Comparison of ENCODE assay signal across 24 mouse cellular contexts in genomic region chr5:53359887-53360286, GRCm38 (mm10).
"Had no signal": no experiment of that assay in that cellular context is flagged by ENCODE, and none has a peak within 500 bp of the region (broad histone marks: within the 10 kb centered on the region; RNA-seq: fewer than 3 reads in every experiment).

No protein-coding gene starts in this region.

- H3K4me2 ChIP-seq: heart, embryonic 12.5 days; hindbrain, embryonic 12.5 days; hindbrain, embryonic 14.5 days; limb, embryonic 13.5 days; limb, embryonic 15.5 days; liver, embryonic 12.5 days had no signal

- H3K27ac ChIP-seq: heart, adult 2 months; hindbrain, embryonic 10.5 days; hindbrain, embryonic 12.5 days; hindbrain, embryonic 14.5 days; kidney, postnatal 0 days; limb, embryonic 13.5 days; limb, embryonic 15.5 days; liver, embryonic 12.5 days; liver, embryonic 14.5 days had no signal

- H3K27me3 ChIP-seq: hindbrain, embryonic 12.5 days; limb, embryonic 15.5 days; liver, embryonic 12.5 days had no signal

- H3K9me3 ChIP-seq: heart, embryonic 12.5 days; hindbrain, embryonic 10.5 days; hindbrain, embryonic 12.5 days; limb, embryonic 13.5 days; limb, embryonic 15.5 days; liver, embryonic 12.5 days had no signal

- H3K9ac ChIP-seq: heart, embryonic 12.5 days; hindbrain, embryonic 12.5 days; hindbrain, embryonic 14.5 days; limb, embryonic 13.5 days; limb, embryonic 15.5 days; liver, embryonic 12.5 days; liver, embryonic 14.5 days had no signal

- ATAC-seq: hindbrain, embryonic 16.5 days; inflammation-experienced regulatory T-cells, adult 6 months; liver, embryonic 12.5 days had no signal

- DNase-seq: gastrocnemius, postnatal 14 days; gastrocnemius, postnatal 36 days; heart, adult 11 months; heart, adult 2 months; heart, postnatal 10 days; heart, postnatal 4 days; kidney, adult 11 months; kidney, adult 8-10 months; kidney, postnatal 14 days; kidney, postnatal 36 days; layer of hippocampus, adult 9-11 months; layer of hippocampus, postnatal 36 days; left cerebral cortex, postnatal 4 days had no signal

- H3K4me3 ChIP-seq: heart, adult 2 months; heart, embryonic 12.5 days; hindbrain, embryonic 10.5 days; hindbrain, embryonic 12.5 days; limb, embryonic 13.5 days; limb, embryonic 15.5 days; liver, embryonic 12.5 days had no signal

- H3K4me1 ChIP-seq: hindbrain, embryonic 12.5 days had no signal

- H3K36me3 ChIP-seq: heart, embryonic 12.5 days; hindbrain, embryonic 10.5 days; hindbrain, embryonic 12.5 days; limb, embryonic 13.5 days; limb, embryonic 15.5 days; liver, embryonic 12.5 days had no signal
